Mouse (Mus musculus): ENCODE measurements at regions not wholly inside any gene's neighbourhood (a gene's known extent, or its start where the extent isn't known, plus 50 kb on each side); places are given as distances from the start of the nearest gene placed in this dataset.

GRCm38 (mm10) chr10:95090035-95090434 lies 145.4 kb upstream of the Plxnc1 start:
- intact Hi-C loops (cut with DNase I) = no loop called here
- DNase-seq (ENCODE audit: low spot score in 2 of 2) = no peak

DNA sequence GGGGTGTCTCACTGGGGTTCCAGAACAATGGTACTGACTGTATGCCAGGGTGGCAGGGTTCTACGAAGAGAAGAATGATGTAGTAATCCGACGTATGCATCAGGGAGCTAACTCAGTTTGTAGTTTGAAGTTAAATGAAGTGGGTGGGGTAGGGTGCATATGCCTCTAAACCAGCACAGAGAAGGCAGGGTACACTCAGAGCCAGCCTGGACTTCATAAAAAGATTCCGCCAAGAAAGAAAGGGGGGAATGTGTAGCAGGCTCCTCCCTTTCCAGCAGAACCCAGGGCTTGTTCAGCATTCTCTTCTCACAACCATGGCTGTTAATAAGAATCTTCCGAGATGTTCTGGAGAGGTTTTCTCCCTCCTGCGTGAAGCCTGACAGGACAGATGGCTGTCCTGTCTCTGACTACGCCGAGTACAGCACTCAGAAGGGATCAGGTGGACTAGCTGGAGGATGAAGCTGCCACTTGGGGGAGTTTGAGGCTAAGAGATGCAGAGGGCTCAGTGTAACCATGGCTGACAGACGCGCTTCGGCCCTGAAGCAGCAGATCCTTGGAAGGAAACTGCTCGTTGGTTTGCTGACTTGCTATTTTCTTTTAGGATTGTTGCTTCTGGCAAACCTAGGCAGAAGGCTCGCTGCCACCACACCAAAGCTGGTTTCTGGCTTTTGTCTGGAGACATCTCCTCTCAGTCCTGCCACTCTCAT lies 143.4 kb upstream of the Plxnc1 start:
- peak; percentile 61 to 81 for DNase-seq (ENCODE audit: low spot score in 2 of 2)
- intact Hi-C loops (cut with DNase I) = loop anchor here (2.0 to 5.0 kb wide), 2 partner anchors 329 to 389 kb away; partner anchors contain the start of gene Socs2

- no peak for DNase-seq (ENCODE audit: low spot score in 2 of 2)
- intact Hi-C loops (cut with DNase I) = loop anchor here (5.0 kb wide), 1 partner anchor 331 kb away; the partner anchor contains the start of gene Socs2
Measured at GRCm38 (mm10) chr10:95086755-95087154, 142.1 kb upstream of the Plxnc1 start.

- intact Hi-C loops (cut with DNase I) = loop anchor here (5.0 kb wide), 1 partner anchor 332 kb away; the partner anchor contains the start of gene Socs2
- DNase-seq (ENCODE audit: low spot score in 2 of 2) = peak in 1 of 2 experiments; percentile 78
Measured at GRCm38 (mm10) chr10:95085688-95086268, 141.1 kb upstream of the Plxnc1 start.

GRCm38 (mm10) chr10:95083341-95084148 lies 138.9 kb upstream of the Plxnc1 start:
- intact Hi-C loops (cut with DNase I) = loop anchor here (2.0 kb wide), 1 partner anchor 93 kb away; no protein-coding TSS in a partner anchor
- DNase-seq (ENCODE audit: low spot score in 2 of 2) = peak in 1 of 2 experiments; percentile 18

DNA sequence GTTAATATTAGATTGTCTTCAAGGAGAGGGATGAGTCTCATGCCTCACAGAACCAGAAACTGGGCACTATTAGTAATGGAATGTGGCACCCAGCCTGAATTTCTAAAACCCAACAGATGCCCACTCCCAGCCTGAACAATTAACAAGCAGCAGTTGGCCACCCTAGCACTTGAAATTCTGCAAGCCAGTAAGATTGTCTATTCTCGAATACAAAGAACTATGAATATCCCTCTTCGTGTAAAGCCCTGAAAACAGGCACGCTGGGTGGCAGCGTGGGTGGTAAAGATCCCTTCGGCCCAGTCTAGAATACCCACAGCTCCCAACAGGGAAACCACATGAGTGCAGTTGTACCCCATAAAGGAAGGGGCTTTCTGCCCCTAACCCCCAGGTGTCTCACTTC lies 138.0 kb upstream of the Plxnc1 start:
- intact Hi-C loops (cut with DNase I) = loop anchor here (2.0 kb wide), 1 partner anchor 92 kb away; no protein-coding TSS in a partner anchor
- DNase-seq (ENCODE audit: low spot score in 2 of 2) = peak in 1 of 2 experiments; percentile 77

DNA sequence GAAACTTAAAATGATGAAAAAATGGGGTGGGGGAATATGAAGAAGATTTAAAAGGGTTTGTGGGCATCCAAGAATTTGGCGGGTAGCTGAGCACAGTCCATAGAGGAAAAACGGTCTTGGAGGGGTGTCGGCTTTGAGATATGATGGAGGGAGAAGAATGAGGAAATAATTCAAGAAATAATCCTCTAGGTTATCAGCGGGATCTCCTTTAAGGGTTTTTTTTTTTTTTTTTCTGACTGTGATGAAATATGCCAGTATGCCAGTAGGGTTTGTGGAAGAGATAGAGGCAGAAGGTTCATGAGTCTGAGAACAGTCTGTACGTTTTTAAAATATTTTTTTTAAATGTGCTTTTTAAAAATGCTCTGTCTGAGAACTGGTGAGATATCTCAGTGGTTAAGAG lies 135.3 kb upstream of the Plxnc1 start:
- DNase-seq (ENCODE audit: low spot score in 2 of 2) = no peak
- intact Hi-C loops (cut with DNase I) = no loop called here

GRCm38 (mm10) chr10:95076421-95076820 lies 131.8 kb upstream of the Plxnc1 start:
- no peak for DNase-seq (ENCODE audit: low spot score in 2 of 2)
- intact Hi-C loops (cut with DNase I) = no loop called here

DNA sequence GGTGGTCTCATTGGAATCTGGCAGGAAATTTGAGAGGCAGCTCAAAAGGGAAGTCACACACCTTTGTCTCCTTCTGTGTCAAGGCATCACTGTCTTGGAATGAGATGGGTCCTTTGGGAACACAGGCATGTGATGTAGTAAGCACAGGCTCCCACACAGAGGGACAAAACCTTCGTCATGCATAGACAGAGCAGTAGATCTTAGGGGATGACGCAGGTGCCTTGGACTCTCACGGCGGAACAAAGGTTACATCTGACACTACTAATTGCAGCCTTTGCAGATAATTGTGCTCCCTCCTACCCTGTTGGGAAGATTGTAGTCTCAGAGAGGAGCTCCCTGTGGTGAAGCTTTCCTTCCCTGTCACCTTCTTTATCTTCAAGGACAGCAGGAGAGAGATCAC lies 131.3 kb upstream of the Plxnc1 start:
- DNase-seq (ENCODE audit: low spot score in 2 of 2) = no peak
- intact Hi-C loops (cut with DNase I) = loop anchor here (2.0 kb wide), 1 partner anchor 33 kb away; no protein-coding TSS in a partner anchor

- intact Hi-C loops (cut with DNase I) = loop anchor here (2.0 kb wide), 1 partner anchor 32 kb away; no protein-coding TSS in a partner anchor
- peak in 1 of 2 experiments; percentile 87 for DNase-seq (ENCODE audit: low spot score in 2 of 2)
Measured at GRCm38 (mm10) chr10:95074959-95075590, 130.4 kb upstream of the Plxnc1 start.

GRCm38 (mm10) chr10:95074381-95074780 lies 129.7 kb upstream of the Plxnc1 start:
- intact Hi-C loops (cut with DNase I) = loop anchor here (2.0 kb wide), 1 partner anchor 32 kb away; no protein-coding TSS in a partner anchor
- no peak for DNase-seq (ENCODE audit: low spot score in 2 of 2)

- DNase-seq (ENCODE audit: low spot score in 2 of 2) = no peak
- intact Hi-C loops (cut with DNase I) = no loop called here
Measured at GRCm38 (mm10) chr10:95067971-95068370, 123.3 kb upstream of the Plxnc1 start.

GRCm38 (mm10) chr10:95066774-95067173 lies 122.1 kb upstream of the Plxnc1 start:
- DNase-seq (ENCODE audit: low spot score in 2 of 2) = no peak

DNA sequence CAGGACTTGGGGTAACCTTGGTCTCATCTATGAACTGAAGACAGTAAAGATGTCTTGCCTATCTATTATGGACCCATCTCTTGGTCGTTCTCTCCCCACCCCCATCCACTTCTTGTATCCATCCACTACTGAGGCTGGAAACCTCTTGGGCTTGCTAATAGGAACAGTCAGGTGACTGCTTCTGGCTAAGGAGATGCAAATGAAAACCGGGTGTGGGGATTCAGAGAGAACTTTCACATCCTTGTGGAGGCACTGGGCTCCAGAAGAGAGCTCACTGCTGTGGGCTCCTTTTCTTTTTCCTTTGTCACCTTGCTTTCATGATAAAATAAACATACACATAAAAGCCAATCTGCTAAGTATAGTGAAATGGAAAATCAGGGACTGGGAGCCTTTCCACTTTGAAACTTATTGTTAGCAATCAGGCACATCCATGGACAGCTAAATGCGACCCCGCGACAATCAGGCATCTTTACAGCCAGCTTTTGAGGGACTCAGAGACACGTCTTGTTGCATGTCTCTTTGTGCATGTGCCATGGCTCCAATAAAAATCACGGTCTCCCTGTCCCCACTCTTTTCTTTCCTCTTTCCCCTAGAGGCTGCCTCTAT lies 115.0 kb upstream of the Plxnc1 start:
- DNase-seq (ENCODE audit: low spot score in 2 of 2) = no peak
- intact Hi-C loops (cut with DNase I) = no loop called here

More at GRCm38 (mm10) chr10:95066774-95067173, 122.1 kb upstream of the Plxnc1 start:
- intact Hi-C loops (cut with DNase I) = no loop called here

GRCm38 (mm10) chr10:95059078-95059477 lies 114.4 kb upstream of the Plxnc1 start:
- intact Hi-C loops (cut with DNase I) = no loop called here

DNA sequence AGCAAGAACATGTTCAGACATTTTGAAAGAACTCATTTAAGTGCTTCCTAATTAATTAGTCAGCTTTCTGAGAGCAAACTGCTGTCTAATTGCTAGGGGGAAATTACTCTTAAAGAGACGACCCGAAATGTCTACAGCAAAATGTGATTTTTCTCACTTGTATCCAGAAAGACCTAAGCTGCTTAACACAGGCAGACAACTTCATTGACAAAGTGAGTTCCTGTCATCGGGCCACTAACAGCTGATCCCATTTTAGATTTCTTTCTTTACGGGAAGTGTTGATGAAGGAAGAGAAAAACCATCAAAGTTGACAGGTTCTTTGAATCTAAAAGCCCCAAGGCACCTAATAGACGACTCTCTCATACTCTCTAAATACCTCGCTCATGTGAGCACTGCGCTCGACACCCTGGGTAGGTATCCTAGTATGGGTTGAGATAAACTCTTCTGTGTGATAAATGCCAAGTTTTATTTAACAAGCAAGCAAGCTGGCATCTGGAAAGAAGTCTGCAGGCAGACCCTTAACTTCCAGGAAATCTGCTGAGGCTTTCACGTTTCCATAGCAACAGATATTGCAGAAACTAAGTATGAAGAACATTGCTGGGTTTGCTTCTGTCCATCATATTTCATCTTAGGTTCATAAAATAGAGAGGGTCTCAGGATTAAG lies 112.5 kb upstream of the Plxnc1 start:
- no peak for DNase-seq (ENCODE audit: low spot score in 2 of 2)
- intact Hi-C loops (cut with DNase I) = no loop called here

More at GRCm38 (mm10) chr10:95059078-95059477, 114.4 kb upstream of the Plxnc1 start:
- no peak for DNase-seq (ENCODE audit: low spot score in 2 of 2)

- intact Hi-C loops (cut with DNase I) = no loop called here
- DNase-seq (ENCODE audit: low spot score in 2 of 2) = no peak
Measured at GRCm38 (mm10) chr10:95056541-95056940, 111.9 kb upstream of the Plxnc1 start.

- DNase-seq (ENCODE audit: low spot score in 2 of 2) = no peak
- intact Hi-C loops (cut with DNase I) = no loop called here
Measured at GRCm38 (mm10) chr10:95054869-95055268, 110.2 kb upstream of the Plxnc1 start.

- intact Hi-C loops (cut with DNase I) = no loop called here
Measured at GRCm38 (mm10) chr10:95048790-95049189, 104.2 kb upstream of the Plxnc1 start.

More at GRCm38 (mm10) chr10:95048790-95049189, 104.2 kb upstream of the Plxnc1 start:
- no peak for DNase-seq (ENCODE audit: low spot score in 2 of 2)
